16 mouse cellular contexts compared by ENCODE assay signal in genomic region chr5:4620513-4621210, GRCm38 (mm10).
A peak's percentile ranks its signal among the peaks of the same experiment; 100 is the strongest.
DNase-seq lines count a peak whose midpoint lies in the region; ATAC-seq and TF ChIP-seq lines count a peak whose summit lies in the region.
"Had no signal": no experiment of that assay in that cellular context is flagged by ENCODE, and none has a peak within 500 bp of the region (broad histone marks: within the 10 kb centered on the region; RNA-seq: fewer than 3 reads in every experiment).

No protein-coding gene starts in this region.

- WGBS in kidney, embryonic 15.5 days: 72% methylated on average over 4 of the region's 4 CpGs

- TF ChIP-seq POLR2A in CH12.LX (IDR thresholded peaks at IDR 0.05; ENCODE audit: low read depth, low read length): no peak

- no peak for TF ChIP-seq CTCF in CH12.LX (conservative IDR thresholded peaks at IDR 0.05 in 1 of 2, IDR thresholded peaks at IDR 0.05 in 1 of 2; ENCODE audit: low read depth in 2 of 2, low read length in 2 of 2)

- H3K4me2 ChIP-seq in kidney, embryonic 15.5 days: no peak overlapping the region
- H3K4me2 ChIP-seq in CH12.LX (ENCODE audit: insufficient read depth, low read depth, poor library complexity, severe bottlenecking): 0 out of 2 replicates have a peak overlapping the region, but pooled peaks have one; percentile 29
- H3K4me2 ChIP-seq: embryonic facial prominence, embryonic 12.5 days; liver, embryonic 11.5 days; lung, embryonic 15.5 days; midbrain, embryonic 15.5 days had no signal

- H3K27me3 ChIP-seq in kidney, embryonic 15.5 days: no peaks in the 10 kb centered on the region
- H3K27me3 ChIP-seq in CH12.LX (replicated peaks): no peaks in the 10 kb centered on the region
- H3K27me3 ChIP-seq: embryonic facial prominence, embryonic 12.5 days; lung, embryonic 15.5 days; midbrain, embryonic 15.5 days had no signal

- H3K9me3 ChIP-seq in kidney, embryonic 15.5 days (replicated peaks): no peaks in the 10 kb centered on the region
- H3K9me3 ChIP-seq in CH12.LX (replicated peaks; ENCODE audit: low read length): no peaks in the 10 kb centered on the region
- H3K9me3 ChIP-seq: embryonic facial prominence, embryonic 12.5 days; hindbrain, embryonic 10.5 days; limb, embryonic 10.5 days; lung, embryonic 15.5 days; midbrain, embryonic 15.5 days had no signal

- H3K4me3 ChIP-seq in kidney, embryonic 15.5 days (replicated peaks): no peak overlapping the region
- no peak overlapping the region for H3K4me3 ChIP-seq in CH12.LX (replicated peaks in 1 of 3; ENCODE audit: low read depth in 2 of 3, low read length in 2 of 3, poor library complexity in 1 of 3)
- H3K4me3 ChIP-seq: embryonic facial prominence, embryonic 12.5 days; heart, adult 2 months; hindbrain, embryonic 10.5 days; limb, embryonic 10.5 days; lung, embryonic 15.5 days; midbrain, embryonic 15.5 days had no signal

- H3K27ac ChIP-seq in kidney, embryonic 15.5 days: no peak overlapping the region
- no peak overlapping the region for H3K27ac ChIP-seq in CH12.LX (ENCODE audit: insufficient read depth, low read depth)
- H3K27ac ChIP-seq: embryonic facial prominence, embryonic 12.5 days; heart, adult 2 months; hindbrain, embryonic 10.5 days; limb, embryonic 10.5 days; lung, embryonic 15.5 days; midbrain, embryonic 15.5 days had no signal

- peak; percentile 5 to 20 for DNase-seq in kidney, adult 8-10 months
- DNase-seq in CH12.LX (ENCODE audit: extremely low read depth): no peak
- peak; percentile 60 for DNase-seq in brain, adult 2 months (ENCODE audit: low read depth, low spot score)
- peak; percentile 23 to 28 for DNase-seq in cerebellum, postnatal 10 days
- DNase-seq in thymus, postnatal 36 days: no peak
- DNase-seq: gastrocnemius, postnatal 14 days; heart, adult 2 months; thymus, adult 2 months had no signal

- 0 out of 2 replicates have a peak, but pooled peaks cover 4% of the 10 kb centered on the region for H3K4me1 ChIP-seq in kidney, embryonic 15.5 days
- H3K4me1 ChIP-seq in CH12.LX (ENCODE audit: control insufficient read depth in 1 of 2, insufficient read depth in 2 of 2): no peaks in the 10 kb centered on the region
- H3K4me1 ChIP-seq: hindbrain, embryonic 10.5 days; lung, embryonic 15.5 days; midbrain, embryonic 15.5 days had no signal

- no peak for TF ChIP-seq EP300 in CH12.LX (IDR thresholded peaks at IDR 0.05; ENCODE audit: low read length)

- in situ Hi-C loops in CH12.LX (cut with MboI; ENCODE audit: low pct_ligation_motif_present, low pct_unique_long_range_greater_than_20kb, low sequenced_read_pairs): no loop called here

- H3K9ac ChIP-seq in kidney, embryonic 15.5 days: no peak overlapping the region
- H3K9ac ChIP-seq in CH12.LX (ENCODE audit: insufficient read depth, low read depth): no peak overlapping the region
- H3K9ac ChIP-seq: embryonic facial prominence, embryonic 12.5 days; lung, embryonic 15.5 days; midbrain, embryonic 15.5 days had no signal

- H3K79me2 ChIP-seq in CH12.LX (replicated peaks; ENCODE audit: control insufficient read depth, extremely low read depth, insufficient read depth, poor library complexity, severe bottlenecking): no peaks in the 10 kb centered on the region

- ATAC-seq in kidney, embryonic 15.5 days (replicated peaks; ENCODE audit: low FRiP score): no peak
- ATAC-seq in megakaryocyte progenitor cell, adult 5-6 weeks (replicated peaks; ENCODE audit: poor library complexity): no peak
- ATAC-seq: midbrain, embryonic 15.5 days had no signal

- dilution Hi-C loops in CH12.LX (cut with MboI; ENCODE audit: extremely low pct_ligation_motif_present, extremely low pct_unique_long_range_greater_than_20kb, low sequenced_read_pairs): no loop called here

- no peak for TF ChIP-seq RAD21 in CH12.LX (IDR thresholded peaks at IDR 0.05; ENCODE audit: low read depth, low read length)

- no peaks in the 10 kb centered on the region for H3K36me3 ChIP-seq in kidney, embryonic 15.5 days
- no peaks in the 10 kb centered on the region for H3K36me3 ChIP-seq in CH12.LX (replicated peaks in 1 of 2; ENCODE audit: control insufficient read depth in 1 of 2, insufficient read depth in 1 of 2, low read length in 1 of 2)
- H3K36me3 ChIP-seq: embryonic facial prominence, embryonic 12.5 days; hindbrain, embryonic 10.5 days; limb, embryonic 10.5 days; lung, embryonic 15.5 days; midbrain, embryonic 15.5 days had no signal

TF ChIP-seq in CH12.LX, 34 proteins besides CTCF, POLR2A, EP300 and RAD21:
- no peak for TF ChIP-seq USF2 (conservative IDR thresholded peaks at IDR 0.05; ENCODE audit: low read depth, low read length)
- TF ChIP-seq CHD1 (IDR thresholded peaks at IDR 0.05; ENCODE audit: low read depth, low read length): no peak
- TF ChIP-seq MXI1 (IDR thresholded peaks at IDR 0.05; ENCODE audit: low read depth, low read length): no peak
- TF ChIP-seq TBP (conservative IDR thresholded peaks at IDR 0.05; ENCODE audit: low read depth, low read length): no peak
- no peak for TF ChIP-seq ZKSCAN1 (IDR thresholded peaks at IDR 0.05; ENCODE audit: borderline replicate concordance, low read depth, low read length)
- no peak for TF ChIP-seq CHD2 (IDR thresholded peaks at IDR 0.05; ENCODE audit: low read length)
- no peak for TF ChIP-seq MAX (IDR thresholded peaks at IDR 0.05; ENCODE audit: low read length)
- TF ChIP-seq ELF1 (IDR thresholded peaks at IDR 0.05; ENCODE audit: low read depth, low read length): no peak
- no peak for TF ChIP-seq PAX5 (IDR thresholded peaks at IDR 0.05; ENCODE audit: low read length)
- TF ChIP-seq NRF1 (IDR thresholded peaks at IDR 0.05; ENCODE audit: low read depth, low read length): no peak
- TF ChIP-seq KAT2A (IDR thresholded peaks at IDR 0.05; ENCODE audit: insufficient replicate concordance, low read length): no peak
- no peak for TF ChIP-seq HCFC1 (IDR thresholded peaks at IDR 0.05; ENCODE audit: low read depth, low read length)
- TF ChIP-seq RCOR1 (conservative IDR thresholded peaks at IDR 0.05; ENCODE audit: low read depth, low read length): no peak
- no peak for TF ChIP-seq JUND (conservative IDR thresholded peaks at IDR 0.05; ENCODE audit: low read depth, low read length)
- no peak for TF ChIP-seq UBTF (IDR thresholded peaks at IDR 0.05; ENCODE audit: low read depth, low read length)
- no peak for TF ChIP-seq MAFK (IDR thresholded peaks at IDR 0.05; ENCODE audit: insufficient replicate concordance, low read length)

Comparison
In these comparisons a context has a peak if more than half of its experiments do, and no peak if none do; other contexts are left out.
1. DNase-seq: peak in kidney, adult 8-10 months (2 of 2), brain, adult 2 months (single experiment) and cerebellum, postnatal 10 days (2 of 2); none in CH12.LX (single experiment) and thymus, postnatal 36 days (0 of 2).